ENCODE assay signal across 7 mouse cellular contexts in genomic region chr12:79969346-79970226, GRCm38 (mm10).
A peak's percentile ranks its signal among the peaks of the same experiment; 100 is the strongest.
DNase-seq lines count a peak whose midpoint lies in the region; TF ChIP-seq lines count a peak whose summit lies in the region.

No protein-coding gene starts in this region.

- no peaks in the 10 kb centered on the region for H3K79me2 ChIP-seq in CH12.LX (replicated peaks; ENCODE audit: control insufficient read depth, extremely low read depth, insufficient read depth, poor library complexity, severe bottlenecking)

- in situ Hi-C loops in CH12.LX (cut with MboI; ENCODE audit: low pct_ligation_motif_present, low pct_unique_long_range_greater_than_20kb, low sequenced_read_pairs) = loop anchor here (10.0 kb wide), 2 partner anchors 135 to 335 kb away; no protein-coding TSS in a partner anchor

- no peaks in the 10 kb centered on the region for H3K27me3 ChIP-seq in CH12.LX (replicated peaks)
- peaks cover 20% of the 10 kb centered on the region for H3K27me3 ChIP-seq in midbrain, embryonic 10.5 days (ENCODE audit: low read depth, poor library complexity, severe bottlenecking)

- H3K9ac ChIP-seq in CH12.LX (ENCODE audit: insufficient read depth, low read depth) = no peak overlapping the region

- no peak overlapping the region for H3K4me3 ChIP-seq in CH12.LX (replicated peaks in 1 of 3; ENCODE audit: low read depth in 2 of 3, low read length in 2 of 3, poor library complexity in 1 of 3)
- no peak overlapping the region for H3K4me3 ChIP-seq in midbrain, embryonic 10.5 days

- no peaks in the 10 kb centered on the region for H3K36me3 ChIP-seq in CH12.LX (replicated peaks in 1 of 2; ENCODE audit: control insufficient read depth in 1 of 2, insufficient read depth in 1 of 2, low read length in 1 of 2)
- H3K36me3 ChIP-seq in midbrain, embryonic 10.5 days = no peaks in the 10 kb centered on the region

- peak; percentile 11 for TF ChIP-seq RAD21 in CH12.LX (IDR thresholded peaks at IDR 0.05; ENCODE audit: low read depth, low read length)

- H3K4me1 ChIP-seq in CH12.LX (ENCODE audit: control insufficient read depth in 1 of 2, insufficient read depth in 2 of 2) = peaks cover 28 to 79% of the 10 kb centered on the region in 2 experiments
- peaks cover 76% of the 10 kb centered on the region for H3K4me1 ChIP-seq in midbrain, embryonic 10.5 days

- H3K27ac ChIP-seq in CH12.LX (ENCODE audit: insufficient read depth, low read depth) = 0 out of 2 replicates have a peak overlapping the region, but pooled peaks have one; percentile 3
- H3K27ac ChIP-seq in midbrain, embryonic 10.5 days (replicated peaks) = peak overlapping the region; percentile 83

- no peak for TF ChIP-seq CTCF in CH12.LX (conservative IDR thresholded peaks at IDR 0.05 in 1 of 2, IDR thresholded peaks at IDR 0.05 in 1 of 2; ENCODE audit: low read depth in 2 of 2, low read length in 2 of 2)

- H3K4me2 ChIP-seq in CH12.LX (ENCODE audit: insufficient read depth, low read depth, poor library complexity, severe bottlenecking) = no peak overlapping the region

- no peak for TF ChIP-seq EP300 in CH12.LX (IDR thresholded peaks at IDR 0.05; ENCODE audit: low read length)

- DNase-seq in 3T3-L1 (ENCODE audit: low read depth, low spot score) (peak; percentile 89), CH12.LX (ENCODE audit: extremely low read depth) (no peak)
- DNase-seq in heart, adult 8-10 months (ENCODE audit: low spot score) = peak; percentile 43
- peak; percentile 90 for DNase-seq in kidney, adult 9 months
- no peak for DNase-seq in midbrain, embryonic 10.5 days (ENCODE audit: low spot score)
- no peak for DNase-seq in T-cell, adult 2 months (ENCODE audit: low spot score)
- DNase-seq in cerebellum, adult 11 months = no peak

- 88% methylated on average over 3 of the region's 3 CpGs for WGBS in midbrain, embryonic 10.5 days

- no peak for TF ChIP-seq POLR2A in CH12.LX (IDR thresholded peaks at IDR 0.05; ENCODE audit: low read depth, low read length)

- peaks cover 3% of the 10 kb centered on the region for H3K9me3 ChIP-seq in CH12.LX (replicated peaks; ENCODE audit: low read length)
- peaks cover 4% of the 10 kb centered on the region; the same call in 1 of the 2 replicates for H3K9me3 ChIP-seq in midbrain, embryonic 10.5 days (replicated peaks)

- dilution Hi-C loops in CH12.LX (cut with MboI; ENCODE audit: extremely low pct_ligation_motif_present, extremely low pct_unique_long_range_greater_than_20kb, low sequenced_read_pairs) = no loop called here

TF ChIP-seq in CH12.LX, 34 proteins besides CTCF, POLR2A, EP300 and RAD21:
- TF ChIP-seq ETS1 (conservative IDR thresholded peaks at IDR 0.05; ENCODE audit: low read depth, low read length) (0 out of 2 replicates have a peak, but pooled peaks have one; percentile 1), PAX5 (IDR thresholded peaks at IDR 0.05; ENCODE audit: low read length) (no peak), SMC3 (IDR thresholded peaks at IDR 0.05; ENCODE audit: low read depth, low read length) (peak; percentile 21; the same call in 1 of the 2 replicates), BHLHE40 (IDR thresholded peaks at IDR 0.05; ENCODE audit: low read depth, low read length) (no peak), ZC3H11A (IDR thresholded peaks at IDR 0.05; ENCODE audit: low read depth, low read length) (no peak), TBP (conservative IDR thresholded peaks at IDR 0.05; ENCODE audit: low read depth, low read length) (no peak), JUN (IDR thresholded peaks at IDR 0.05; ENCODE audit: insufficient read depth, low read depth, low read length) (no peak)
TF ChIP-seq in CH12.LX: peak in this region for 2.

Comparison
In these comparisons a context has a peak if more than half of its experiments do, and no peak if none do; other contexts are left out.
1. DNase-seq: peak in 3T3-L1 (single experiment), heart, adult 8-10 months (single experiment) and kidney, adult 9 months (single experiment); none in CH12.LX (single experiment), midbrain, embryonic 10.5 days (single experiment), T-cell, adult 2 months (single experiment) and cerebellum, adult 11 months (single experiment).